Mouse (Mus musculus) brain, embryonic 14.5 days (tissue): ENCODE results near the gene Vps50.

Source experiments
- CTCF ChIP-seq: fragments of 200-500 bp; IDR thresholded peaks from 2 replicates; pipeline ENCODE4 v1.5.1; 2012; ENCODE audit warnings: inconsistent platforms, mild to moderate bottlenecking, moderate library complexity, borderline replicate concordance; ENCODE audit not compliant: insufficient read depth, insufficient read length; ENCODE audit errors: extremely low read depth
- POLR2A ChIP-seq: fragments of 200-500 bp; IDR thresholded peaks from 2 replicates; pipeline ENCODE4 v1.6.1; 2012; ENCODE audit warnings: mild to moderate bottlenecking, inconsistent platforms, borderline replicate concordance; ENCODE audit not compliant: poor library complexity, insufficient read depth, insufficient read length, severe bottlenecking; ENCODE audit errors: extremely low read depth

GRCm38 (mm10) chr6:3573787-3574186 is 75.6 kb downstream of the Vps50 start:
- TF ChIP-seq CTCF (no peak), POLR2A (no peak)
